Mouse (Mus musculus): ENCODE measurements around the gene Spg7. TPM values are rescaled to one million over a fixed set of nuclear protein-coding genes. Genes with fewer than 3 reads are reported as not detected.

Gene Spg7
- total RNA-seq, 2 experiments from 2014 or later, result 10.6 to 15.2 TPM

GRCm38 (mm10) chr8:123122059-123122458 is 59.3 kb downstream of the Spg7 start:
- no peak for ATAC-seq (replicated peaks; ENCODE audit: low FRiP score, poor library complexity, severe bottlenecking)

- ATAC-seq (replicated peaks; ENCODE audit: low FRiP score, poor library complexity, severe bottlenecking), result no peak
Measured at GRCm38 (mm10) chr8:123122670-123123069, 59.9 kb downstream of the Spg7 start.

- peak; percentile 45 for ATAC-seq (replicated peaks; ENCODE audit: low FRiP score, poor library complexity, severe bottlenecking)
Measured at GRCm38 (mm10) chr8:123126193-123126816, 63.6 kb downstream of the Spg7 start.

- ATAC-seq (replicated peaks; ENCODE audit: low FRiP score, poor library complexity, severe bottlenecking), result no peak
Measured at GRCm38 (mm10) chr8:123131041-123131440, 68.3 kb downstream of the Spg7 start.

GRCm38 (mm10) chr8:123132953-123133352 is 70.2 kb downstream of the Spg7 start:
- no peak for ATAC-seq (replicated peaks; ENCODE audit: low FRiP score, poor library complexity, severe bottlenecking)

- ATAC-seq (replicated peaks; ENCODE audit: low FRiP score, poor library complexity, severe bottlenecking), result no peak
Measured at GRCm38 (mm10) chr8:123134149-123134713, 71.5 kb downstream of the Spg7 start.

GRCm38 (mm10) chr8:123135406-123135805 is 72.7 kb downstream of the Spg7 start:
- ATAC-seq (replicated peaks; ENCODE audit: low FRiP score, poor library complexity, severe bottlenecking), result no peak

GRCm38 (mm10) chr8:123135806-123136205 is 73.1 kb downstream of the Spg7 start:
- ATAC-seq (replicated peaks; ENCODE audit: low FRiP score, poor library complexity, severe bottlenecking), result no peak

GRCm38 (mm10) chr8:123136287-123136686 is 73.5 kb downstream of the Spg7 start:
- ATAC-seq (replicated peaks; ENCODE audit: low FRiP score, poor library complexity, severe bottlenecking), result no peak

GRCm38 (mm10) chr8:123137645-123138077 is 74.9 kb downstream of the Spg7 start:
- ATAC-seq (replicated peaks; ENCODE audit: low FRiP score, poor library complexity, severe bottlenecking), result no peak

- no peak for ATAC-seq (replicated peaks; ENCODE audit: low FRiP score, poor library complexity, severe bottlenecking)
Measured at GRCm38 (mm10) chr8:123138741-123139140, 76.0 kb downstream of the Spg7 start.

GRCm38 (mm10) chr8:123141741-123142462 is 79.2 kb downstream of the Spg7 start:
- ATAC-seq (replicated peaks; ENCODE audit: low FRiP score, poor library complexity, severe bottlenecking), result no peak

- ATAC-seq (replicated peaks; ENCODE audit: low FRiP score, poor library complexity, severe bottlenecking), result no peak
Measured at GRCm38 (mm10) chr8:123145279-123145678, 82.5 kb downstream of the Spg7 start.

- ATAC-seq (replicated peaks; ENCODE audit: low FRiP score, poor library complexity, severe bottlenecking), result no peak
Measured at GRCm38 (mm10) chr8:123146390-123146789, 83.6 kb downstream of the Spg7 start.

Other genes with a start within 250 kb of the Spg7 start
- not detected in 2 replicates for gene Cdh15, start 215.0 kb upstream of the Spg7 start, total RNA-seq (2015; ENCODE audit: low replicate concordance)
- gene Cdh15, start 215.0 kb upstream of the Spg7 start, total RNA-seq (2017; ENCODE audit: low replicate concordance), result not detected in 2 replicates
- 39.3 and 53.4 TPM in 2 replicates for gene Ankrd11, start 20.7 kb upstream of the Spg7 start, total RNA-seq (2015; ENCODE audit: low replicate concordance)
- 78.6 and 121 TPM in 2 replicates for gene Ankrd11, start 20.7 kb upstream of the Spg7 start, total RNA-seq (2017; ENCODE audit: low replicate concordance)
- 279 and 298 TPM in 2 replicates for gene Rpl13, start 39.4 kb downstream of the Spg7 start, total RNA-seq (2015; ENCODE audit: low replicate concordance)
- gene Rpl13, start 39.4 kb downstream of the Spg7 start, total RNA-seq (2017; ENCODE audit: low replicate concordance), result 472 and 492 TPM in 2 replicates
- not detected in 2 replicates for gene Cpne7, start 54.4 kb downstream of the Spg7 start, total RNA-seq (2015; ENCODE audit: low replicate concordance)
- not detected in 2 replicates for gene Cpne7, start 54.4 kb downstream of the Spg7 start, total RNA-seq (2017; ENCODE audit: low replicate concordance)
- not detected in 2 replicates for gene Sult5a1, start 95.4 kb downstream of the Spg7 start, total RNA-seq (2015; ENCODE audit: low replicate concordance)
- not detected in 2 replicates for gene Sult5a1, start 95.4 kb downstream of the Spg7 start, total RNA-seq (2017; ENCODE audit: low replicate concordance)
- gene Dpep1, start 123.3 kb downstream of the Spg7 start, total RNA-seq (2015; ENCODE audit: low replicate concordance), result 1.3 TPM in 1 of 2 replicates, not detected in the other
- not detected in 2 replicates for gene Dpep1, start 123.3 kb downstream of the Spg7 start, total RNA-seq (2017; ENCODE audit: low replicate concordance)
- gene Chmp1a, start 149.8 kb downstream of the Spg7 start, total RNA-seq (2015; ENCODE audit: low replicate concordance), result 19.2 and 24.9 TPM in 2 replicates
- 17.0 and 24.1 TPM in 2 replicates for gene Chmp1a, start 149.8 kb downstream of the Spg7 start, total RNA-seq (2017; ENCODE audit: low replicate concordance)
- not detected in 2 replicates for gene Spata33, start 149.9 kb downstream of the Spg7 start, total RNA-seq (2015; ENCODE audit: low replicate concordance)
- gene Spata33, start 149.9 kb downstream of the Spg7 start, total RNA-seq (2017; ENCODE audit: low replicate concordance), result not detected in 2 replicates
- 3.1 and 5.6 TPM in 2 replicates for gene Cdk10, start 161.9 kb downstream of the Spg7 start, total RNA-seq (2015; ENCODE audit: low replicate concordance)
- gene Cdk10, start 161.9 kb downstream of the Spg7 start, total RNA-seq (2017; ENCODE audit: low replicate concordance), result 3.0 and 7.5 TPM in 2 replicates
- 2.3 TPM in 1 of 2 replicates, not detected in the other for gene Spata2l, start 173.3 kb downstream of the Spg7 start, total RNA-seq (2015; ENCODE audit: low replicate concordance)
- 0.56 and 2.0 TPM in 2 replicates for gene Spata2l, start 173.3 kb downstream of the Spg7 start, total RNA-seq (2017; ENCODE audit: low replicate concordance)
- 6.0 and 8.8 TPM in 2 replicates for gene Zfp276, start 191.3 kb downstream of the Spg7 start, total RNA-seq (2015; ENCODE audit: low replicate concordance)
- gene Zfp276, start 191.3 kb downstream of the Spg7 start, total RNA-seq (2017; ENCODE audit: low replicate concordance), result 9.3 and 12.4 TPM in 2 replicates
- 3.6 and 5.2 TPM in 2 replicates for gene Vps9d1, start 191.4 kb downstream of the Spg7 start, total RNA-seq (2015; ENCODE audit: low replicate concordance)
- 6.6 and 9.8 TPM in 2 replicates for gene Vps9d1, start 191.4 kb downstream of the Spg7 start, total RNA-seq (2017; ENCODE audit: low replicate concordance)